Comparison of ENCODE assay signal across 7 mouse cellular contexts in the genomic region with DNA sequence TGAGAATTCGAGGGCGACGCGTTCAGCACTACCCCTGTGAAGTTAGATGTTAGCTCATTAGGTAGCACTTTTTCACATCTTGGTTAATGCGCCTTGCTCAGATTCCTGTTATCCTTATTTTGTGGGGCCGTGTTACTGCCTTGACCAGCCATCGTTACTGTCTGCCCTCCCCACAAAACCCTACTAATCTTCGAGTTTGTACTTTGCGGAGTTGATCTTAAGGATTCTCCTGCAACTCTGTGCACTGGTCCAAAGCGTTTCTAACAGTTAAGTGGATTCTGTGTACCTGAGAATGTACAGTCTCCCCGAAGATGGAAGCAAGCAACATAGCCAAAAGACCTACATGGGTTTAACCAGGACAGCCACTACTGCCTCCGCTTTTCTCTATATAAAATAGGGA.
A peak's percentile ranks its signal among the peaks of the same experiment; 100 is the strongest.
DNase-seq lines count a peak whose midpoint lies in the region; ATAC-seq and TF ChIP-seq lines count a peak whose summit lies in the region.

No protein-coding gene starts in this region.

- H3K4me2 ChIP-seq in lung, embryonic 16.5 days (ENCODE audit: low read depth, low read length), result peak overlapping the region; percentile 91
- H3K4me2 ChIP-seq in forebrain, embryonic 13.5 days, result peak overlapping the region; percentile 72
- H3K4me2 ChIP-seq in limb, embryonic 14.5 days (replicated peaks; ENCODE audit: low read depth, low read length, severe bottlenecking), result peak overlapping the region; percentile 93
- peak overlapping the region; percentile 90 for H3K4me2 ChIP-seq in stomach, embryonic 14.5 days (replicated peaks; ENCODE audit: low read depth, low read length)

- H3K27me3 ChIP-seq in lung, embryonic 16.5 days (ENCODE audit: control insufficient read depth, insufficient read depth, low read depth, low read length), result no peaks in the 10 kb centered on the region
- no peaks in the 10 kb centered on the region for H3K27me3 ChIP-seq in forebrain, embryonic 13.5 days
- H3K27me3 ChIP-seq in limb, embryonic 14.5 days (ENCODE audit: control insufficient read depth, insufficient read depth, low read length), result no peaks in the 10 kb centered on the region
- H3K27me3 ChIP-seq in stomach, embryonic 14.5 days (ENCODE audit: control insufficient read depth, insufficient read depth, low read length), result no peaks in the 10 kb centered on the region

- peaks cover 25% of the 10 kb centered on the region for H3K4me1 ChIP-seq in lung, embryonic 16.5 days (replicated peaks; ENCODE audit: control insufficient read depth, insufficient read depth, low read length)
- peaks cover 45% of the 10 kb centered on the region for H3K4me1 ChIP-seq in forebrain, embryonic 13.5 days
- H3K4me1 ChIP-seq in limb, embryonic 14.5 days (ENCODE audit: control insufficient read depth, insufficient read depth, low read length), result peaks cover 21% of the 10 kb centered on the region; the same call in 1 of the 2 replicates
- peaks cover 31% of the 10 kb centered on the region for H3K4me1 ChIP-seq in stomach, embryonic 14.5 days (ENCODE audit: control insufficient read depth, insufficient read depth, low read length)

- H3K9ac ChIP-seq in lung, embryonic 16.5 days (ENCODE audit: low read length), result peak overlapping the region; percentile 83
- peak overlapping the region; percentile 70 for H3K9ac ChIP-seq in forebrain, embryonic 13.5 days
- H3K9ac ChIP-seq in limb, embryonic 14.5 days (ENCODE audit: low read depth, low read length, severe bottlenecking), result peak overlapping the region; percentile 95
- H3K9ac ChIP-seq in stomach, embryonic 14.5 days (replicated peaks; ENCODE audit: low read depth, low read length), result peak overlapping the region; percentile 55

- WGBS in lung, embryonic 16.5 days, result 15% methylated on average over 12 of the region's 12 CpGs
- 10% methylated on average over 12 of the region's 12 CpGs for WGBS in forebrain, embryonic 13.5 days
- 8% methylated on average over 12 of the region's 12 CpGs for WGBS in limb, embryonic 14.5 days
- 19% methylated on average over 12 of the region's 12 CpGs for WGBS in stomach, embryonic 14.5 days

- no peak for TF ChIP-seq POLR2A in limb, embryonic 14.5 days (IDR thresholded peaks at IDR 0.05; ENCODE audit: borderline replicate concordance, extremely low read depth, insufficient read depth, insufficient read length)

- H3K4me3 ChIP-seq in lung, embryonic 16.5 days (ENCODE audit: low read length), result peak overlapping the region; percentile 71
- peak overlapping the region; percentile 76 for H3K4me3 ChIP-seq in forebrain, embryonic 13.5 days
- peak overlapping the region; percentile 87 for H3K4me3 ChIP-seq in limb, embryonic 14.5 days (replicated peaks; ENCODE audit: low read length)
- H3K4me3 ChIP-seq in stomach, embryonic 14.5 days (ENCODE audit: low read depth, low read length), result peak overlapping the region; percentile 69

- no peaks in the 10 kb centered on the region for H3K9me3 ChIP-seq in lung, embryonic 16.5 days (ENCODE audit: control insufficient read depth, low read length)
- H3K9me3 ChIP-seq in forebrain, embryonic 13.5 days (replicated peaks), result no peaks in the 10 kb centered on the region
- H3K9me3 ChIP-seq in limb, embryonic 14.5 days (ENCODE audit: control insufficient read depth, low read length), result no peaks in the 10 kb centered on the region
- peaks cover 4% of the 10 kb centered on the region; the same call in 1 of the 2 replicates for H3K9me3 ChIP-seq in stomach, embryonic 14.5 days (ENCODE audit: control insufficient read depth, low read depth, low read length)

- no peak for ATAC-seq in lung, embryonic 16.5 days (ENCODE audit: low read depth)
- ATAC-seq in forebrain, embryonic 13.5 days, result no peak
- no peak for ATAC-seq in limb, embryonic 14.5 days (ENCODE audit: low FRiP score, low read depth)
- no peak for ATAC-seq in stomach, embryonic 14.5 days (ENCODE audit: insufficient number of reproducible peaks, insufficient read depth, low FRiP score, low read depth)

- no peaks in the 10 kb centered on the region for H3K36me3 ChIP-seq in lung, embryonic 16.5 days (ENCODE audit: control insufficient read depth, insufficient read depth, low read length)
- 0 out of 2 replicates have a peak, but pooled peaks cover 3% of the 10 kb centered on the region for H3K36me3 ChIP-seq in forebrain, embryonic 13.5 days (ENCODE audit: poor library complexity, severe bottlenecking)
- peaks cover 6% of the 10 kb centered on the region; the same call in 1 of the 2 replicates for H3K36me3 ChIP-seq in limb, embryonic 14.5 days (ENCODE audit: control insufficient read depth, insufficient read depth, low read length)
- no peaks in the 10 kb centered on the region; the same call in 1 of the 2 replicates for H3K36me3 ChIP-seq in stomach, embryonic 14.5 days (ENCODE audit: control insufficient read depth, insufficient read depth, low read length)

- no peak for DNase-seq in lung, postnatal 4 days
- no peak for DNase-seq in limb, embryonic 14.5 days (ENCODE audit: low spot score)
- DNase-seq in frontal cortex, postnatal 14 days (ENCODE audit: low spot score in 2 of 2), result no peak
- DNase-seq in thymus, adult 18-20 months, result no peak

- peak overlapping the region; percentile 94 for H3K27ac ChIP-seq in lung, embryonic 16.5 days (ENCODE audit: low read length)
- peak overlapping the region; percentile 94 for H3K27ac ChIP-seq in forebrain, embryonic 13.5 days
- H3K27ac ChIP-seq in limb, embryonic 14.5 days (replicated peaks; ENCODE audit: low read depth, low read length), result peak overlapping the region; percentile 91
- peak overlapping the region; percentile 94 for H3K27ac ChIP-seq in stomach, embryonic 14.5 days (ENCODE audit: low read length)
